Mouse (Mus musculus) ovary, adult 18-20 months (tissue): ENCODE results near the gene Olfr319.
"Not testable (repeated sequence)": the region's sequence is repeated elsewhere in the genome, so short reads cannot be mapped to it uniquely, and the experiment has no call there.

Experiments used
- DNase-seq: peaks from one replicate; pipeline ENCODE4 v3.0.0; 2022; ENCODE audit warnings: low spot score, mixed read lengths

Olfr319 gene

DNA sequence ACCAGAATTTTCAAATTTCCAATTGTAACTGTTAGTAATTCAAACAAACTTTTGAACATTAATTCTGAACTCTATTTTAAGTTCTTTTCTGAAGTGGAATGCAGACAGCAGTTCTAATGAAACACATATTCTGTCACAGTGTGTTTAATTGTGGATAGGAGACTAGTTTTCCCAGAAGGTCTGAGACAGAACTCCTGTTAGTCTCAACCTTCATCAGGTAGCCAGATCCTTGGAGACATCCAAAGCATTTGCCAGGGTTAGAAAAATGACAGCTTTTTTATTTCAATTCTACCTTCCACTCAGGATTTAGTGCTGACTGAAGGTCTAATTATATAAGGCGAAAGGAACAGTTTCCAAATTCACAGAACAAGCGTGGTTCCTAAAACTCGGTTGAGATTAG is at the start of gene Olfr319:
Gene Olfr319 (plus strand): TSS at position 301 of the 400 bp plus-strand sequence.
- no peak for DNase-seq

DNA sequence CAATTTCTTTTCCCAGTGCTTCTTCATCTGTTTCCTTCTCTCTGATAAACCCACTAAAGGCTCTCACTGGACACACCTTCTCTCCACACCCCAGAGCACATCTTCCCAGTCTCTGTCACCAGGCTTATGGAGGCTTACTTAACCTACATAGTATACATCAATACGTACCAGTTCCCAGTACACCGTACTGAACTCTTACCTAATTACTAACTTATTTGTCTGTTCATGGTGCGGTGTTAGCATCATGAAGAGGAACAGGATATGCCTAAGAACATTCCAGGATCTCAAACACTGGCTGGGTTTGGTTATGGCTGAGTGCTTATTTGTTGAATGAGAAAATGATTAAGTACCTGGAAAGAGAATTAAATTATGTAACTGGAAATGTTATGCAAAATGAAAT is 43.8 kb upstream of the Olfr319 start:
- DNase-seq = no peak

DNA sequence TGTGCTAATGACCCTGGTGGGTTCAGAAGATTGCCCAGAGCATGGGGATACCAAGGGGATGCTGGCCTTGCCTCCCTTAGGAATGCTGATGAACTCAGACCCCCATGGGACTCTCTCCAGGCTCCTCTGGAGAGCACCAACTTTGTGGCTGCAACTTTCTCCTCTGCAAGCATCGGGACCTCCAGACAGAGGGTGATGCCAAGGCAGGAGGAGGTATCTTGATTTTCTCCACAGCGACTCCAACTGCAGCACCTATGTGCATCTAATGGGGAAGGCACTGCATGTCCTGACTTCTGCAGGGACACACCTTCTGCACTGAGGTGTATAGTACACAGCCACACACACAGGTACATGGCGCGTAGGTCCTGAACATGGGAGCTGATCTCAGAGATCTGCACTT is 40.4 kb upstream of the Olfr319 start, which contains the start of gene Olfr322:
Gene Olfr322 (plus strand): TSS at position 187 of the 400 bp plus-strand sequence.
- no peak for DNase-seq

- no peak for DNase-seq
Observed at GRCm38 (mm10) chr11:58669252-58669651, 29.7 kb upstream of the Olfr319 start.

DNA sequence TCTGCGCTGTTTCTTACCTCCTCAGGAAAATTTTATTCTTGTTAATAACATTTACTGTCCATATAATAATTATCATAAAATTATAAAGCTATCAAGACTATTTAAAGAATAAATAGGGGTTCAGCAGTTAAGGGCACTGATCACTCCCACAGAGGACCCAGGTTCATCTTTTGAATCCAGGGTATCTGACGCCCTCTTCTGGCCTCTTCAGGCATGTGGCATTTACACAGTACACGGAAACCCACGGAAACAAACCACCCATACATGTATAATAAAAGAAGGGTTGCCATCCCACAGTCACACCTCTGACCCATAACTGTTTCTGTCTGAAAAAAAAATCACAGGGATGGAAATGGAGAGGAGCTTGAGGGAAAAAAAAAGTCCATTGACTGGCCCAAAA is 27.1 kb upstream of the Olfr319 start:
- no peak for DNase-seq

- DNase-seq = no peak
Observed at GRCm38 (mm10) chr11:58680799-58681198, 18.2 kb upstream of the Olfr319 start, which contains the start of gene Olfr320. Gene Olfr320 (plus strand): TSS chr11:58681099.

DNA sequence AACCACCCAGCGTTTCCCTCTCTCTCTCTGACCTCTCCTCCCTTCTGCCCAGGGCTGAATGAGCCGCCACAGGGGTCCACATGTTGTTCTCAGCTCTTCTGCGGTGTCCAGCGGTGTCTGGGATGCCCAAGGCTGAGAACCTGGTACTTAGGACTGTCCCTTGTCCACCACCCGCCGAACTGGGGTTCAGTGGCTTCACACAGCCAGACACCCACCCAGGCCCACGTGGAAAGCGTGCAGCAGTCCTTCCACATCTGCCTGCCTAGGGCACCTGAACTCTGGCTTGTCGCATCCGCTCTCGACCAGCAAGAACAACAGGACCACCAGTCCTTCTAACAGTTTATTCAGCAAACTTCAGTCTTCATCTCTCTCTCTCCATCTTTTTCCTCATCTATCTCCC is 10.1 kb downstream of the Olfr319 start:
- no peak for DNase-seq

DNA sequence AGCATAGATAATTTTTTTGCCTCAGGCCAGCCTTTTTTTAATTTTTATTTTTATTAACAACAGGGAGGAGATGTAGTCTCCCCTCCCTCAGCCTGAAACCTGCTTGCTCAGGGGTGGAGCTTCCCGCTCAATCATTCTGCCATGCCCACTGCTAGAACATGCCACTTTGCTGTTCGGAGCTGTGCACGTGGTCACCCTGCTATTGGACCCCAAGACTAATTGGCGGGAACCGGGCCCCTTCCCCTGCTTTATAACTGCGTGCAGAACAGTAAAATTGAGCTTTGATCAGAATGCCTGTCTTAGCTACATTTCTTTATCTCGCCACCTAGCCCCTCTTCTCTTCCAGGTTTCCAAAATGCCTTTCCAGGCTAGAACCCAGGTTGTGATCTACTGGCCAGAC is 18.8 kb downstream of the Olfr319 start:
- DNase-seq = not testable (repeated sequence)

GRCm38 (mm10) chr11:58719701-58720100 is 20.7 kb downstream of the Olfr319 start:
- DNase-seq = no peak

GRCm38 (mm10) chr11:58723914-58724313 is 25.0 kb downstream of the Olfr319 start, which contains the start of gene Olfr318:
Gene Olfr318 (minus strand): TSS chr11:58724014.
- DNase-seq = no peak

DNA sequence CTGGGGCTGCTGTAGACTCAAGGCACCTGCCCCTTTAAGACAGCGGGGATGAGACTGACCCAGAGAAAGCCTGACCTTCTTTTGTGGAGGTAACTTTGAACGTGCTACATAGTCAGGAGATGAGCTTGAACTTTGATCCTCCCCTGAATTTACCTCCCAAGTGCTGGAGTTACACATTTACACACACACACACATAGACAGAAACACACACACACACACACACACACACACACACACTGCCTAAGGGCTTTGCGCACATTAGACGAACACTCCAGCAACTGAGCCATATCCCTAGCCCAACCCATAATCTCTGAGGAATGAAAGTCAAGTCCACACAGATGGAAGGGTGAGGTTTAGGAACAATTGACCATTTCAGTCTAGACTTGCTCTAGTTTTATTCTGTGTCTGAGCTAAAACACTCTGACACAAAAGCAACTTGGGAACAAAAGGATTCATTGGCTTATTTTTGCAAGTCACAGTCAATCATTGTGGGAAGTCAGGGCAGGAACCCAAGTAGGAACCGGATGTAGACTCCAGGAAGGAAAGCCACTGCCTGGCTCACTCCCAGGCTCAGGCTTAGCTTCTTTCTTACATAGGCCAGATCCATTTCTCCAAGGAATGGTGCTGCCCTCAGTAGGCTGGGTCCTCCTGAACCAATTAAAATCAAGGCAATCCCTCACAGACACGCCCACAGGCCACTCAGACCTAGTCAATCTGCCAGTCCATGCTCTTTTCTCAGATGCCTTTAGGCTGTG is 29.1 kb downstream of the Olfr319 start:
- not testable (repeated sequence) for DNase-seq

DNA sequence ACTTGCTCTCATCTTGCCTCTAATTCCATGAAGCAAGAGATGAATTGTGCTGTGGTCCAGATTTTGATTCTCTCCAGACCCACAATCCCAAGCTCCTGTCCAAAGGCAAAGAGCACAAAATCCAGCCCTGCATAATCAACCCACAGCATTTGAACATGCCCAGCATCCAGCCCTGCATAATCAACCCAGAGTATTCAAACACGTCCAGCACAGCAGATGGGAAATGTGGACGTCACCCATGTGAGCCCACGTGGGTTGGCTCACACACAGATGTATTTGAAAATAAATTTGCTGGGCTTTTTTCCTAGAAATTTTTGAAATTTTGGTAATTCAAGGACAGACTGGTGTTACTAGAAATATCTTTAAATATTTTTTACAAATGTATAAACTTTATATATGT is 34.4 kb downstream of the Olfr319 start:
- DNase-seq = no peak

DNA sequence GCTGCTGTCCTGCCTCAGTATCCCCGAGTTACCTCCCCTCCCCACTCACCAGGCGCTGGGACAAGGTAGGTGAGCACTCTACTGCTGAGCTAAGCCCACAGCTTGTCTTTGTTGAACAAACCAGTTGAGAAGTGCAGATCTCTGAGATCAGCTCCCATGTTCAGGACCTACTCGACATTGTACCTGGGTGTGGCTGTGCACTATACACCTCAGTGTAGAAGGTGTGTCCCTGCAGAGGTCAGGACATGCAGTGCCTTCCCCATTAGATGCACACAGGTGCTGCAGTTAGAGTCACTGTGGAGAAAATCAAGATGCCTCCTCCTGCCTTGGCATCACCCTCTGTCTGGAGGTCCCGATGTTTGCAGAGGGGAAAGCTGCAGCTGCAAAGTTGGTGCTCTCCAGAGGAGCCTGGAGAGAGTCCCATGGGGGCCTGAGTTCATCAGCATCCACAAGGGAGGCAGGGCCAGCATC is 39.9 kb downstream of the Olfr319 start, which contains the start of gene Olfr317:
Gene Olfr317 (minus strand): TSS at position 421 of the 471 bp plus-strand sequence.
- DNase-seq = no peak

DNA sequence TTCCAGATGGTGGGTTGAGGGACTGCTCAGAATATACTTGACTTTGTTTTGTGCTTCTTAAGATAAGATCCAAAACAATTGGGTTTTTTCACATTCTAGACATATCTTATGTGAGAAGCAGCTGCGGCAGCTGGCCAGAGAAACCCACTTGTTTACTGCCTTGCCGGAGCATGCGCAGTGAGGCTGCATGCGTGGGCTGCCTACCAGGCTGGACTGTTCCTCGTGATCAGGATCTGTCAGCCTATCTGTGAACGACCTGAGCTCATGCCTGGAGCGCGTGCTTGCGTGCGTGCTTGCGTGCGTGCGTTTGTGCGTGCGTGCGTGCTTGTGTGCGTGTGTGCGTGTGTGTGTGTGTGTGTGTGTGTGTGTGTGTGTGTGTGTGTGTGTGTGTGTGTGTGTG is 52.1 kb downstream of the Olfr319 start:
- DNase-seq = peak; percentile 26

DNA sequence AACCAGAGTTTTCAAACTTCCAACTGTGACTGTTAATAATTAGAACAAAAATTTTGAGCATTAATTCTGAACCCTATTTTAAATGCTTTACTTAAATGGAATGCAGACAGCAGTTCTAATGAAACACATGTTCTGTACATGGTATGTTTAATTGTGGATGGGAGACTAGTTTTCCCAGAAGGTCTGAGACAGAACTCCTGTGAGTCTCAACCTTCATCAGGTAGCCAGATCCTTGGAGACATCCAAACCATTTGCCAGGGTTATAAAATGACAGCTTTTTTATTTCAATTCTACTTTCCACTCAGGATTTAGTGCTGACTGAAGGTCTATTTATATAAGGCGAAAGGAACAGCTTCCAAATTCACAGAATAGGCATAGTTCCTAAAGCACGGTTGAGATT is 53.5 kb downstream of the Olfr319 start, which contains the start of gene Olfr316:
Gene Olfr316 (plus strand): TSS at position 301 of the 400 bp plus-strand sequence.
- DNase-seq = no peak
